Comparison of ENCODE assay signal across 8 mouse cellular contexts in the genomic region with DNA sequence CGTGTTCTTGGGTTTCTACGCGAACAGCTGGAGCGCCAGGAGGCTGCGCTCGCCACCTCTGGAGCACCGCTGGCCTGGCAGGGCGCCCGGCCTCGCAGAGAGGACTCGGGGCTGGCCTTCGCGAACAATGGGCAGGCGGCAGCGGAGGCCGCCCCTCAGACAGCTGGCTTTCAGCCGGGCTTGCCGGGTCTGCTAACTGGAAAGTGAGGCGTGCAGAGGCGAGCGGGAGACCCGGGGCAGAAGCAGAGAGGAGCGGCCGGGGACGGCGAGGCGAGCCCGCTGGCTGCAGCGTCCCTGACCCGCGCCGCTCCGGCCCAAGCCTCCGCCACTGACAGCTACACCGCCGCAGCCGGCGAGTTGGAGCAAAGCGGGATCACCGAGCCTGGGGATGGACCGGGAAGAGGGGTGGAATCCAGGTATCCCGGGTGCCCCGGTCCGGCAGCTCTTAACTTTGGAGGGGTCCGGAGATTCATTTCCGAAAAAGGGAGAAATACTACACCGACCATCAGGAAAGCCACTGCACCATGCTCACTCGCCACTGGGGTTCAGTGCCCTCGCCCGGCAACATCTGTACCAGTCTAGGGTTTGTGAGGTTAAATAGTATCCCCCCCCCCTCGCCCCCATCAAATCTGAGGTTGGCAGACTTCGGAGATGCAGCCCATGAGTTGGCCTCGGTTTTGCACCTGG. TPM values are rescaled to one million over a fixed set of nuclear protein-coding genes. Genes with fewer than 3 reads are reported as not detected.
DNase-seq lines count a peak whose midpoint lies in the region; ATAC-seq lines count a peak whose summit lies in the region.

No protein-coding gene starts in this region.

- H3K4me2 ChIP-seq in hindbrain, embryonic 15.5 days: peak overlapping the region; percentile 90
- H3K4me2 ChIP-seq in midbrain, embryonic 11.5 days: peak overlapping the region; percentile 90
- H3K4me2 ChIP-seq in stomach, embryonic 16.5 days (ENCODE audit: low read depth, low read length): peak overlapping the region; percentile 89

- H3K9me3 ChIP-seq in hindbrain, embryonic 15.5 days: no peaks in the 10 kb centered on the region
- no peaks in the 10 kb centered on the region for H3K9me3 ChIP-seq in midbrain, embryonic 11.5 days (ENCODE audit: control insufficient read depth, low read length)
- no peaks in the 10 kb centered on the region for H3K9me3 ChIP-seq in stomach, embryonic 16.5 days (replicated peaks; ENCODE audit: control insufficient read depth, low read length)

- peaks cover 48% of the 10 kb centered on the region for H3K4me1 ChIP-seq in hindbrain, embryonic 15.5 days (replicated peaks)
- peaks cover 14% of the 10 kb centered on the region for H3K4me1 ChIP-seq in midbrain, embryonic 11.5 days (ENCODE audit: control insufficient read depth, insufficient read depth, low read length)
- H3K4me1 ChIP-seq in stomach, embryonic 16.5 days (ENCODE audit: control insufficient read depth, insufficient read depth, low read length): peaks cover 12% of the 10 kb centered on the region; the same call in 1 of the 2 replicates

- H3K9ac ChIP-seq in hindbrain, embryonic 15.5 days: peak overlapping the region; percentile 94
- peak overlapping the region; percentile 90 for H3K9ac ChIP-seq in midbrain, embryonic 11.5 days (ENCODE audit: low read length)
- H3K9ac ChIP-seq in stomach, embryonic 16.5 days (ENCODE audit: low read length): peak overlapping the region; percentile 78

- peak overlapping the region; percentile 98 for H3K4me3 ChIP-seq in hindbrain, embryonic 15.5 days
- H3K4me3 ChIP-seq in midbrain, embryonic 11.5 days (ENCODE audit: low read depth, low read length): peak overlapping the region; percentile 90
- peak overlapping the region; percentile 73 for H3K4me3 ChIP-seq in stomach, embryonic 16.5 days (replicated peaks; ENCODE audit: low read length)

- no peaks in the 10 kb centered on the region for H3K27me3 ChIP-seq in hindbrain, embryonic 15.5 days
- peaks cover 8% of the 10 kb centered on the region for H3K27me3 ChIP-seq in midbrain, embryonic 11.5 days (ENCODE audit: control insufficient read depth, insufficient read depth, low read length)
- H3K27me3 ChIP-seq in stomach, embryonic 16.5 days (ENCODE audit: control insufficient read depth, insufficient read depth, low read length): peaks cover 32% of the 10 kb centered on the region

- under 1% methylated on average over 51 of the region's 53 CpGs for WGBS in hindbrain, embryonic 15.5 days
- WGBS in midbrain, embryonic 11.5 days: under 1% methylated on average over 52 of the region's 53 CpGs
- under 1% methylated on average over 53 of the region's 53 CpGs for WGBS in stomach, embryonic 16.5 days

- intact Hi-C loops in left cerebral cortex, postnatal 36 days (cut with DNase I): loop anchor here (5.0 kb wide), 3 partner anchors 51 to 304 kb away; a partner anchor contains a TSS

- DNase-seq in layer of hippocampus, adult 11-12 months (ENCODE audit: low spot score): peak; percentile 52
- no peak for DNase-seq in layer of hippocampus, adult 18-20 months (ENCODE audit: low spot score in 2 of 2)
- peak; percentile 72 for DNase-seq in cerebellum, postnatal 25 days
- DNase-seq in gastrocnemius, adult 8-10 months (ENCODE audit: low spot score in 2 of 2): peak; percentile 57 to 70
- peak; percentile 54 to 55 for DNase-seq in left cerebral cortex, postnatal 36 days (ENCODE audit: low spot score in 2 of 2)
- peak; percentile 97 for DNase-seq in midbrain, embryonic 11.5 days (ENCODE audit: low spot score, missing footprints)

- H3K36me3 ChIP-seq in hindbrain, embryonic 15.5 days: no peaks in the 10 kb centered on the region
- H3K36me3 ChIP-seq in midbrain, embryonic 11.5 days (ENCODE audit: control insufficient read depth, insufficient read depth, low read length): no peaks in the 10 kb centered on the region
- H3K36me3 ChIP-seq in stomach, embryonic 16.5 days (ENCODE audit: control insufficient read depth, insufficient read depth, low read length): no peaks in the 10 kb centered on the region

- peak; percentile 24 for ATAC-seq in hindbrain, embryonic 15.5 days (ENCODE audit: low FRiP score, low read depth)
- ATAC-seq in midbrain, embryonic 11.5 days (ENCODE audit: low FRiP score): peak; percentile 58
- peak; percentile 46; the same call in 1 of the 2 replicates for ATAC-seq in stomach, embryonic 16.5 days (ENCODE audit: insufficient read depth, low FRiP score)

- peak overlapping the region; percentile 98 for H3K27ac ChIP-seq in hindbrain, embryonic 15.5 days (replicated peaks)
- peak overlapping the region; percentile 85 for H3K27ac ChIP-seq in midbrain, embryonic 11.5 days (ENCODE audit: low read depth, low read length)
- H3K27ac ChIP-seq in stomach, embryonic 16.5 days (ENCODE audit: low read length): no peak overlapping the region

RNA-seq across cellular contexts. Expression of a gene that starts 1.0 kb away (rescaled TPM):
- 10 to 100 TPM; 81.7 to 82.8 TPM for total RNA-seq in layer of hippocampus, adult 18-20 months (2021)
- total RNA-seq in gastrocnemius, adult 8-10 months (2022): 10 to 100 TPM; 33.7 to 39.5 (median 35.8) TPM
- polyA plus RNA-seq in hindbrain, embryonic 15.5 days (2015; fragmentation: Nextera tagmentation; extraction: Ambion mirVana): 13.2 and 13.3 TPM in 2 replicates
- total RNA-seq in left cerebral cortex, postnatal 36 days (2021): 10 to 100 TPM; 76.7 to 79.5 TPM
- polyA plus RNA-seq in midbrain, embryonic 11.5 days (2014; fragmentation: Nextera tagmentation; extraction: Ambion mirVana): 5.7 and 5.8 TPM in 2 replicates
- polyA plus RNA-seq in stomach, embryonic 16.5 days (2015; fragmentation: Nextera tagmentation; extraction: Ambion mirVana): 0.67 and 1.0 TPM in 2 replicates

RNA-seq across cellular contexts. Expression of a gene that starts 1.2 kb away (rescaled TPM):
- 1 to 10 TPM; 1.5 to 1.7 TPM for total RNA-seq in layer of hippocampus, adult 18-20 months (2021)
- 1 to 10 TPM; 1.4 to 2.1 (median 2.0) TPM for total RNA-seq in gastrocnemius, adult 8-10 months (2022)
- 2.3 TPM in 2 replicates for polyA plus RNA-seq in hindbrain, embryonic 15.5 days (2015; fragmentation: Nextera tagmentation; extraction: Ambion mirVana)
- 1 to 10 TPM; 1.4 to 2.8 TPM for total RNA-seq in left cerebral cortex, postnatal 36 days (2021)
- polyA plus RNA-seq in midbrain, embryonic 11.5 days (2014; fragmentation: Nextera tagmentation; extraction: Ambion mirVana): 0.92 and 1.5 TPM in 2 replicates
- 0.44 and 0.50 TPM in 2 replicates for polyA plus RNA-seq in stomach, embryonic 16.5 days (2015; fragmentation: Nextera tagmentation; extraction: Ambion mirVana)

RNA-seq across cellular contexts. Expression of a gene that starts 48.0 kb away (rescaled TPM):
- total RNA-seq in layer of hippocampus, adult 18-20 months (2021): 10 to 100 TPM; 18.3 to 19.6 TPM
- total RNA-seq in gastrocnemius, adult 8-10 months (2022): 10 to 100 TPM; 18.5 to 23.3 (median 20.1) TPM
- polyA plus RNA-seq in hindbrain, embryonic 15.5 days (2015; fragmentation: Nextera tagmentation; extraction: Ambion mirVana): 16.6 and 17.0 TPM in 2 replicates
- 10 to 100 TPM; 16.2 to 16.5 TPM for total RNA-seq in left cerebral cortex, postnatal 36 days (2021)
- polyA plus RNA-seq in midbrain, embryonic 11.5 days (2014; fragmentation: Nextera tagmentation; extraction: Ambion mirVana): 14.7 and 16.6 TPM in 2 replicates
- 11.9 and 12.5 TPM in 2 replicates for polyA plus RNA-seq in stomach, embryonic 16.5 days (2015; fragmentation: Nextera tagmentation; extraction: Ambion mirVana)

Comparison
In these comparisons a context has a peak if more than half of its experiments do, and no peak if none do; other contexts are left out.
1. DNase-seq: peak in layer of hippocampus, adult 11-12 months (single experiment), cerebellum, postnatal 25 days (2 of 2), gastrocnemius, adult 8-10 months (2 of 2), left cerebral cortex, postnatal 36 days (2 of 2) and midbrain, embryonic 11.5 days (single experiment); none in layer of hippocampus, adult 18-20 months (0 of 2).
2. Peak in every context shown above with its lines, with median percentiles within 50 percentile points of each other: ATAC-seq, H3K4me2 ChIP-seq, H3K4me3 ChIP-seq and H3K9ac ChIP-seq.